Mouse (Mus musculus): ENCODE results near the gene Bcl2l1.

The Bcl2l1 gene

DNA sequence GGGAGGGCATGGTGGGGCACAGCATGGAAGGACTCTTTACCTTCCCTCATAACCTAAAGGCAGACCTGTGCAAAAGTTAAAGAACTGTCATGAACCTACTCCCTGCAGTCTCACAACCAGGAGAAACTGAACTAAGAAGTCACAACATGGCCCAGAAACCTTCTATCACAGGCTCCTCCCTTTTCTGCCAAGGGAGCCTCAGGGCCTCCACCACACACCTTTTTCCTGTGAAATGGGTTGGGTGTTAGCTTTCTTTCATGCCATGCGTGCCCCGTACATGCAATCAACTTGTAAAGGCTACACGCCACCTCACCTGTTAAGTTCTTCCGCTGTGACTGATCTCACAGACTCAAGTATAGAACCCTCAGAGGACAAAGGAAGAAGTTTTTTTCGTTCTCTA is 28.4 kb downstream of the Bcl2l1 start:
- DNase-seq (ENCODE audit: low read depth, low spot score): no peak

DNA sequence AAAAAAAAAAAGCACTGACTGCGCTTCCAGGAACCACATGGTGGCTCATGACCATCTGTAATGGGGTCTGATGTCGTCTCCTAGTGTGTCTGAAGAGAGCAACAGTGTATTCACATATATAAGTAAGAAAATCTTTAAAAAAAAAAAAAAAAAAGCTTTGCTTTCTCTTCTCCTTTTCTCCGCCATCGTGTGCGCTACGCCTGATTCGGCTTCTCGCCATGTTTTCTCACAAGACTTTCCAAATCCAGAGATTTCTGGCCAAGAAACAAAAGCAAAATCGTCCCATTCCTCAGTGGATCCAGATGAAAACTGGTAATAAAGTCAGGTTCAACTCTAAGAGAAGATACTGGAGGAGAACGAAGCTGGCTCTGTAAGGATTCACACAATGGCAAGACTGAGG is 29.2 kb downstream of the Bcl2l1 start:
- DNase-seq (ENCODE audit: low read depth, low spot score): no peak

GRCm38 (mm10) chr2:152800762-152801113 is 30.8 kb downstream of the Bcl2l1 start:
- DNase-seq (ENCODE audit: low read depth, low spot score): no peak

DNA sequence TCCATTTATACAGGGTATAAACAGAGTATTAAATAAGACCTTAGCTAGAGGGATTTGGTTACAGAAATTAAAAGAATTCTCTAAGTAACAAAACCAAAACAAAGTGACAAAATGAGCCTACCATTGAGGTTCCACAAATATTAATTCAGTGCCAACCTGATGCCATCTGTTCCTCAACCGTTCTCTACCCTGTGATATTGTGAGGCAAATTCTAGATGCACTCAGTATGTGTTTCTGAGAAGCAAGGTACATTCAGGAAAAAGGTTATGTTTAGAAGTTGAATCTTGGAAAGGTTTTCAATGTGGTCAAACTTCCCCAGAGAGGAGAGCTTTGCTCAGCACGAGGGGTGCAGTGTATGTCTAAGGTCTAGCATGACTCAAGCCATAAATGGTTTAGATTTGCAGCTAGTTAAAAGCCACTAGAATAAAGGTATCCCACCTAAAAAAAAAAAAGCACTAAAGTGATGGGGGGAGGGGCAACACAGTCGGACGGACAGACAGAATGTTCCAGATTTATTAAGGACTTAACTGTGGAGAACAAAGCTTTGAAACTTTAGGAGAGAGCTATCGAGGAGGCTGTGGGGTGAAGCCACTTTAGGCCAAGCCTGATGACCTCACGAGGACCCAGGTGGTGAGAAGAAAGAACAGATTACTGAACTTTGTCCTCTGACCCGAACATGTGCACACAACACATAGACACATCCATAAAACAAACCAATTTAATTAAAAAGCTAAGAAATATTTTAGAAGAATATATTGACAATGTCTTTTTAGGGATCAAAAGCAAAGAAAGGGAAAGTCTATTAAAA is 31.4 kb downstream of the Bcl2l1 start:
- DNase-seq (ENCODE audit: low read depth, low spot score): no peak

DNA sequence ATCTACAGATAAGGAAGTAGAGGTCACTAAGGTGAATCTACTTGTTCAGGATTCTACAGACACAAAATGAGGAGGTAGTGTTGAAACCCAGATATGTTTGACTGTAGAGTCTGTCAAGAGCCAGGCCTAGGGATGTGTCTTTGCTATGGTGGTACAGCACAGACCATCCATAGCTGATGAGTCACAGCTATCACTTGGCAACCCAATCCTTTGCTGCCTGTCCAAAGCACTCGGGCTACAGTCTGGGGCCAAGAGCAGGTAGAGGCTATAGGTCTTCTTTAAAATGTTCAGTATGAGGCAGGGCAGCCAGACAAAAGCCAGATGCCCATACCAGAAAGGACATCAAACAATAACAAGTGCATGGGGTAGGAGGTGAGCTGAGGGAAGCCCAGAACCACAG is 33.9 kb downstream of the Bcl2l1 start:
- no peak for DNase-seq (ENCODE audit: low read depth, low spot score)

- no peak for DNase-seq (ENCODE audit: low read depth, low spot score)
Observed at GRCm38 (mm10) chr2:152794281-152794827, 37.2 kb downstream of the Bcl2l1 start.

DNA sequence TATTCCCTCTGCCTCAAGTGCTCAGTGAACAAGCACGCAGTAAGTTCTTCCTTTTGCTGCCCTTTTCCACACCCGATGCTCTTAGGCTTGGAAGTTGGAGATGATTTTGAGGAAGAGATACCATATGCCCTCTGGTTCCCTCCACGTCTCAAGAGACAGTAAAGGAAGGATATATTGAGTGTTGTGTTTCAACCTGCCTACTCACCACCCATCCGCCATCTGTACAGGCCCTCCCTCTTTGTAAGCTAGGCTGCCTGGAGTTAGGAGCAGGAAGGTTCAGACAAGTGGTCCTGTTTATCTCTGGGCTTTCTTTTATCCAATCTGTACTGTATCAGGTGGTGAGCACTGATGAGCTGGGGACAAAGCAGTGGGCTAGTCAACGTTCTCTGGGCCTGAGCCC is 38.1 kb downstream of the Bcl2l1 start:
- no peak for DNase-seq (ENCODE audit: low read depth, low spot score)

GRCm38 (mm10) chr2:152792461-152792860 is 39.1 kb downstream of the Bcl2l1 start:
- no peak for DNase-seq (ENCODE audit: low read depth, low spot score)

GRCm38 (mm10) chr2:152789591-152789999 is 41.9 kb downstream of the Bcl2l1 start:
- DNase-seq (ENCODE audit: low read depth, low spot score): peak; percentile 39

DNA sequence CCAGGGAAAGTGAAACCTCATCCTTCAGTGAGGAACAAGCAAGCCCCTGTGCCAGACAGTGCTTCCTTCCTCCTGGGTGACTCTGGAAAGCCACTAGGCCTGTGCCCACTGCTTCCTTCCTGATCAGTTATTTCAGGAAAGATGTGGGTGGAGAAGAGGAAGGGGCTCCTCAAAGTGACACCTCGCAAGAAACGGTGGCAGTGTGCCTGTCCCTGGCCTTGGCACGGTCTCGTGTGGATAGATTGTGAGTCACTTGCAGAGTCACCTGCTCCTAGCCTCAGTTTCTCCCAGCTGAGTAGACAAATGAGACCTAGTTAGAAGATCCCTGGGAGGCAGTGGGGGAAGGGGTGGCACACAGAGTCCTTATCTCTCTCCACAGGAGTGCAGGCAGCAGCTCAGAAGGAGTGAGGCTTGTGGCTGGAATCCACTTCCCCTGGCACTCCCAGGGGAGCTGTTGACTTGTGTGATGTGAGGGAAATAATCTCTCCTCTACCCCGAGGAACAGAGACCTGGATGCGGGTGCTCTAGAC is 42.6 kb downstream of the Bcl2l1 start:
- DNase-seq (ENCODE audit: low read depth, low spot score): peak; percentile 34

DNA sequence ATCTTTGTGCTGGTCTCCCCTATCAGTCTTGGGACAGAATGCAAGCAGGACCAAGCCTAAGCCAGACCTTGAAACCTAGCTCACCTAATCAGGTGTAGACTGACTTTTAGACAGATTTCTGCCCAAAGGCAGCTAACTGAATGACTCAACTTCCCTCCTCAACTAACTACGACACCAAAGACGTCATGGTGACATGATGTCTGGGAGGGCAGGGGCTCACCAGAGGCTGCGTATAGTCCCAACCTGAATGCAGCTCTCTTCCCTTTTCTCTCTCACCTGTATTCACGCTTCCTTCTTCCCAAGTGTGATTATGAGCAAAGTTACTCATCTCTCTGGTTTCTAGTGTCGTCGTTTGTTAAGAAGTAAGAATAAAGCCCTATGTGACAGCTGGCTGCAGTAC is 44.0 kb downstream of the Bcl2l1 start:
- DNase-seq (ENCODE audit: low read depth, low spot score): no peak

GRCm38 (mm10) chr2:152787136-152787535 is 44.4 kb downstream of the Bcl2l1 start:
- no peak for DNase-seq (ENCODE audit: low read depth, low spot score)

GRCm38 (mm10) chr2:152785446-152786350 is 45.8 kb downstream of the Bcl2l1 start:
- peak; percentile 32 for DNase-seq (ENCODE audit: low read depth, low spot score)

- DNase-seq (ENCODE audit: low read depth, low spot score): no peak
Observed at GRCm38 (mm10) chr2:152784640-152785039, 46.9 kb downstream of the Bcl2l1 start.

DNA sequence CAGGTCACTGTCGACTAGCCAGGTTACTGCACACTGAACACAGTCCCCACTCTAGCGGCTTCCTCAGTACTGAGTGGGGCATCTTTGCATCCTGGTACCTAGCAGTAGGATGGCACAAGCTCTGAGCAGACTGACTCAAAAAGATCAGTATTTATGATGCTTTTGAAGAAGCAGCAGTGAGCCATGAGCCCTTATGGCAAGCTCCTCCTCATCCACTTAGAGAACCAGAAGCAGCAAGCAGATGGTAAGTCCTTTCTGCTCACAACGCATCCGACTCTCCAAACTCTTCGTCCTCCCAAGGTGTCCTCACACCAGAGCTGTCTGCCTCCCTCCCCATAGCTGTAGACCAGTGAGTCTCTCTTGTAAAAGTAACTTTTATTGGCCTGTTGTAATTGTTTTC is 48.3 kb downstream of the Bcl2l1 start:
- DNase-seq (ENCODE audit: low read depth, low spot score): no peak

GRCm38 (mm10) chr2:152782656-152783055 is 48.9 kb downstream of the Bcl2l1 start:
- DNase-seq (ENCODE audit: low read depth, low spot score): no peak

- no peak for DNase-seq (ENCODE audit: low read depth, low spot score)
Observed at GRCm38 (mm10) chr2:152781031-152781711, 50.4 kb downstream of the Bcl2l1 start.

GRCm38 (mm10) chr2:152780466-152780865 is 51.1 kb downstream of the Bcl2l1 start:
- no peak for DNase-seq (ENCODE audit: low read depth, low spot score)

DNA sequence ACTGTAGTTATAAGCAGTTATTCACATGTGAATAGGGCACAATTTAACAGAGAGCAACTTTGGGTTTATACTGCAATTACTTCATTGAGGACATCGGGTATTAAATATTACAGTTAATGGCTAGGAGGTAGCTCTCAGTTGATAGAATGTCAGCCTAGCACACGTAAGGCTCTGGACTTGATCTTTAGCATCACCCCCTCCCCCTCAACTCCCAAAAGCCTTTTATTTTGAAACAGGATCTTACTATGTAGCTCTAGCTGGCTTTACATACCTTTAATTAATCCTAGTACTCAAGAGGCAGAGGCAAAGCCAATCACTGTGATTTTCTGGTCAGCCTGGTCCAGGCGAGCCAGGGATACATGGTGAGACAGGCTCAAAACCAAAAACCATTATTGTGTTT is 54.4 kb downstream of the Bcl2l1 start:
- no peak for DNase-seq (ENCODE audit: low read depth, low spot score)

- no peak for DNase-seq (ENCODE audit: low read depth, low spot score)
Observed at GRCm38 (mm10) chr2:152776435-152776834, 55.1 kb downstream of the Bcl2l1 start.

DNA sequence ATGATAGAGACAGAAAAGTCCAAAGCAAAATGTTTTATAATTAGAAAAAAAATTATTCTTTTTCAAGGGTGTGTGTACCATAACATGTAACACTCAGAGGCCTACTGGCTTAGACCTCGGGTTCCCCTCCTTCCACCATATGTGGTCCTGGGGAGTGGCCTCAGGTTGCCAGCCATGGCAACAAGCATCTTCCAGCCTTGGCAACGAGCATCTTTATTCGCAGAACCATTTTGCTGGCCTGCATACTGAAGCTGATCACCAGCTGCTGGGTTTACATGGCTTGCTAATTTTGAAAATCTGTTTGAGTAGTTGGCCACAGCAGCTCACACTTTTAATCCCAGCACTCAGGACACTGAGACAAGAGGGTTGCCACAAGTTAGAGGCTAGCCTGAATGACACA is 55.5 kb downstream of the Bcl2l1 start:
- no peak for DNase-seq (ENCODE audit: low read depth, low spot score)

GRCm38 (mm10) chr2:152775357-152775756 is 56.2 kb downstream of the Bcl2l1 start:
- DNase-seq (ENCODE audit: low read depth, low spot score): no peak
